Mouse (Mus musculus): Measurements from ENCODE around the gene Sox21. TPM values are rescaled to one million over a fixed set of nuclear protein-coding genes. Genes with fewer than 3 reads are reported as not detected.
A peak's percentile ranks its signal among the peaks of the same experiment; 100 is the strongest.

The Sox21 gene
- 28.5 and 31.1 TPM in 2 replicates for polyA plus RNA-seq (2012; rRNA removed)

DNA sequence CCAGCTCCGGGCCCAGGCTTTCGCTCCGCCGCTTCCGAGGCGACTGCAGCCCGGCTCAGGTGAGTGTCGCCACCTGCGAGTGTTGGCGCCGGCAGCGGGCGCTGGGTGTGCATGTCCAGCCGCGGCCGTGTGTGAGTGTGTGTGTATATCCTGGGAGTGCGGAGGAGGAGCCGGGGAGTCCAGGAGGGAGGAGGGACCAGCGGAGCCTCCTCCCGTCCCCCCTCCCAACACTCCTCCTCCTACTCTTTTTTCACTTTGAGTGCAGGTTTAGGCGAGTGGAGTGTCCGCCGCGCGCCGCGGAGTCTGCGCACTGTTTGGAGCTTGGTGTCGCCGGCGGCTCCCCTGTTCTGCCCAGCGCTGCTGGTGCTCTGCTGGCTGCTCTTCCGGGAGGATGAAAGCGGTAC is at the start of gene Sox21:
Gene Sox21, minus strand, starts transcription at position 145 of the 404 bp plus-strand sequence.
- TF ChIP-seq POLR2A (IDR thresholded peaks at IDR 0.05; ENCODE audit: borderline replicate concordance, extremely low read depth, insufficient read depth, insufficient read length, poor library complexity, severe bottlenecking): peak; percentile 46; the same call in 1 of the 2 replicates
- TF ChIP-seq CTCF (IDR thresholded peaks at IDR 0.05; ENCODE audit: borderline replicate concordance, extremely low read depth, insufficient read depth, insufficient read length): no peak
- peak; percentile 95 for DNase-seq (ENCODE audit: low read depth)

DNA sequence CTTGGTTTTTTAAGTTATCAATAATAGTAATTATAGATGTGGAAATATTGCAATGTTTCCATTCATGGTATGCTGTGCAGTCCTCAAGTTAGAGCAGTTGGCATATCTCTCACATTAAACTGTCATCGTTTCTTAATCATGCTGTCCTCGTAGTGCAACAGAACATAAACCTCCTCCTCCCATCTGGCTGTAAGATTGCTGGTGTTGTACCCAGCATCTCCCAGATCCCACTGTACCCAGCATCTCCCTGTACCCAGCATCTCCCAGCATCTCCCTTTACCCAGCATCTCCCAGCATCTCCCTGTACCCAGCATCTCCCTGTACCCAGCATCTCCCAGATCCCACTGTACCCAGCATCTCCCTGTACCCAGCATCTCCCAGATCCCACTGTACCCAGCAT is 49.3 kb upstream of the Sox21 start:
- TF ChIP-seq CTCF (IDR thresholded peaks at IDR 0.05; ENCODE audit: borderline replicate concordance, extremely low read depth, insufficient read depth, insufficient read length) (no peak), POLR2A (IDR thresholded peaks at IDR 0.05; ENCODE audit: borderline replicate concordance, extremely low read depth, insufficient read depth, insufficient read length, poor library complexity, severe bottlenecking) (no peak)
- DNase-seq (ENCODE audit: low read depth): no peak

DNA sequence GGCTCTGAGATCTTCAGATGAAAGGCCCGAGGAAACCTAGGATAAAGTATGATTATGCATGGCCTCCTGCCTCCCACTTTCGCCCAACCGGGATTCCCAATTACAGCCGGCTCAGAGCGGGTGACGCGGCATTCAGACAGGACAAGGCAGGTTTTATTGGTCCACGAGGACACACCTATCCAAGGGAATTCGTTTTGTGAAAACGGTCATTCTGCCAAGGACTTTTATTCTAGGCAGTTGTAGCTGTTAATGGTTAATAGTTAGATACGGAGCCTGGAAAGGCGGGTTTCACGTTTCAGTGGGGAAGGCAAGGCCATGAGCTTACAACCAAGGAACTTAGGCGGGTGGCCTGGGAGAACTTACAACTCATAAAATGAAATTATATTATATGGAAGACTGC is 46.1 kb upstream of the Sox21 start:
- TF ChIP-seq POLR2A (IDR thresholded peaks at IDR 0.05; ENCODE audit: borderline replicate concordance, extremely low read depth, insufficient read depth, insufficient read length, poor library complexity, severe bottlenecking) (no peak), CTCF (IDR thresholded peaks at IDR 0.05; ENCODE audit: borderline replicate concordance, extremely low read depth, insufficient read depth, insufficient read length) (no peak)
- no peak for DNase-seq (ENCODE audit: low read depth)

DNA sequence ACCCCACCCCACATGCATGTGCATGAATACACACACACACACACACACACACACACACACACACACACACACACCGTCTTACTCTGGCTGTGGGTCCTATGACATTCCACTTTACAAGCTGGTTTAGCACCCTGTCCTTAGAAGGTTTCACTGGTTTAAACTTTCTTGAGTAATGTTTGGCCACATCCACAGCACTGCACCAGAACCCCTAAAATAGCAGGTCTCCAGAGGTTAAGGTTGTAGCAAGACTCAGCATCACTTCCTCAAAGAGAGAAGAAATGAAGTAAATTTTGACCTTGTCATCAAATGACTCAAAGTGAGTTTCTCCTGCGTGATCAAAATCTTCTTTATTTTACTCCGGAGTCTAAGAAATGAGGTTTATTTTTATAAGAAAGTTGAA is 45.4 kb upstream of the Sox21 start:
- no peak for TF ChIP-seq CTCF (IDR thresholded peaks at IDR 0.05; ENCODE audit: borderline replicate concordance, extremely low read depth, insufficient read depth, insufficient read length)

DNA sequence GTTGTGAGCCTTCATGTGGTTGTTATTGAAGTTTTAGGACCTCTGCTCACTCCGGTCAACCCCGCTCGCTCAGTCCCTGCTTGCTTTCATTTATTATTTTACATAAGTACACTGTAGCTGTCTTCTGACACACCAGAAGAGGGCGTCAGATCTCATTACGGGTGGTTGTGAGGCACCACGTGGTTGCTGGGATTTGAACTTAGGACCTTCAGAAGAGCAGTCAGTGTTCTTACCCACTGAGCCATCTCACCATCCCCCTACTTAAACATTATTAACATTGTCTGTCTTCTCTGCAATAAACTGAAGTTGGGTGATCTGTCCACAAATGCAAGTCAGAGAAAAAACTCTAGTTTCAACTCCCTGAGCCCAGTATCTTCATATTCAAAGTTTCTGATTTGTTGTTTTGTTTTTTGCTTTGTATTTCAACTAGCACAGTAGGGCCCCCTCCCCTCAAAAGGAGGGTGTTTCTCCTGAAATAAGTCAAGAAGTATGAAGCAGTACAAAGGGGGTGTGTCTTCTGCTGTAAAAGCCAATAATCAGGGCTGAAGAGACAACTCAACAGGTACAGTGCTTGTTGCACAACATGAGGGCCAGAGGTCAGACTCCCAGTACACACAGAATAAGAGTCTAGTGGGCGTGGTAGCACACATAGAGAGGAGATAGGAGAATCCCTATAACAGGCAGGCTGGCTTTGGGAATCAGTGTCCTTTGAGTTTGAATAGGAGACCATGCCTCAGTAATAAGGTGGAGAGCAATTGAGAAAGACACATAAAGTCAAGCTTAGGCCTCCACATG is 41.1 kb upstream of the Sox21 start:
- no peak for DNase-seq (ENCODE audit: low read depth)
- TF ChIP-seq CTCF (IDR thresholded peaks at IDR 0.05; ENCODE audit: borderline replicate concordance, extremely low read depth, insufficient read depth, insufficient read length) (no peak), POLR2A (IDR thresholded peaks at IDR 0.05; ENCODE audit: borderline replicate concordance, extremely low read depth, insufficient read depth, insufficient read length, poor library complexity, severe bottlenecking) (no peak)

More for the DNA sequence above, 45.4 kb upstream of the Sox21 start:
- no peak for DNase-seq (ENCODE audit: low read depth)

DNA sequence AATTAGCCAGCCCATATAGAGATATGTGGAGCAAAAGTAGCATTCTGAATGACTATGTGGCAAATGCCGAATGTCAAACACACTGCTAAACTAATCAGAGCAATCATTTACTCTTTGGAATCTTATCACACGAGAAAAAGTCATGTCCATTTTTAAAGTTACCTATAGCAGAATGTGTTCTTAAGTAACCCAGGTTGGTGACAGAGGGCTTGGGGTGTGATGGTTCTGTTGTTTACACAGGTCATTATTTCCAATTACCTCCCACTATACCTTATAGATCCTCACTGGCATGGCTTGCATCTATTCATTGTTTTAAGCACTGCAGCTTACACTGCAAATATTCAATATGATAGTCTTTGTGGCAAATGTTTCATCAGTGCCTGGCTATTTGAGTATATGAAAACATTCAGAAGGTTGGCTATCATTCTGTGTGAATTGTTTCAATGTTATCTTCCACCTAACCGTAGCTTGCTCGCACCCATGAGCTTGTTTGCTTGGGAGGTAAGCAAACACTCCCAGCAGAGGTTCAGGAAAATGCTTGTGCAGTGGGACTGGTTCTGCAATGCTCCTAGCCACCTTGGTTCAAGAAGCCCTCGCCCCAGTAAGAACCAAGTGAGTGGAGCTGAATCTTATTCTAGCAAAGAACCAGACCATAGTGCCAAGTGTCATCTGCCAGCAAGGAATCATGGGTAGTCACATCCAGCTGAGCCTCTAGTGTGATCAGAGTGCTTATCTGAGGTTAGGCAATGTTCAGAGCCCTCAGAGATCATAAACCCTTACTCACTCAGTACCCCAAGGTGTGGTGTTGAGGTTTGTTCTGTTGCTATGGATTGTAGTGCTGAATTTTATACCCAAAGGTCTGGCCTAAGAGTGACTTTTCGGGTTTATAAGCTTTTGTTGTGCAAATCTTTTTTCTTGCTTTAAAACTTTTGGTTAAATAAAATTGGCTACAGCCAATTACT is 36.0 kb upstream of the Sox21 start:
- no peak for DNase-seq (ENCODE audit: low read depth)
- TF ChIP-seq POLR2A (IDR thresholded peaks at IDR 0.05; ENCODE audit: borderline replicate concordance, extremely low read depth, insufficient read depth, insufficient read length, poor library complexity, severe bottlenecking) (no peak), CTCF (IDR thresholded peaks at IDR 0.05; ENCODE audit: borderline replicate concordance, extremely low read depth, insufficient read depth, insufficient read length) (no peak)

DNA sequence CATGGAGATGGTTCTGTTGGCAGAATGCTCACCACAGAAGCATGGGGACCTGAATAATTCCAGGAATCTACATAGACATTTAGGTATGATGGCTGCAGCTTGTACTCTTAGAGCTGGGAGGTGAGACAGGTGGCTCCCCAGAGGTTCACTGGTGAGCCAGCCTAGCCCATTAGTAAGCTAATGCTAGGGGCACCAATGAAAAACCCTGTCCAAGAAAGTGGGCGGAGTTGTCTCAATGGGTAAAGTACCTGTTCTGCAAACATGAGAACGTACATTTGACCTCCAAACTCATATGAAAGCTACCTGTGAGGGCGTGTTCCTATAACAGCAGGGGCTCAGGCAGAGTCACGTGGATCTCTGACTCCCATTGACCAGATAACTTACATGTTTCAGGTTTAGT is 32.0 kb upstream of the Sox21 start:
- no peak for DNase-seq (ENCODE audit: low read depth)
- TF ChIP-seq POLR2A (IDR thresholded peaks at IDR 0.05; ENCODE audit: borderline replicate concordance, extremely low read depth, insufficient read depth, insufficient read length, poor library complexity, severe bottlenecking) (no peak), CTCF (IDR thresholded peaks at IDR 0.05; ENCODE audit: borderline replicate concordance, extremely low read depth, insufficient read depth, insufficient read length) (no peak)

DNA sequence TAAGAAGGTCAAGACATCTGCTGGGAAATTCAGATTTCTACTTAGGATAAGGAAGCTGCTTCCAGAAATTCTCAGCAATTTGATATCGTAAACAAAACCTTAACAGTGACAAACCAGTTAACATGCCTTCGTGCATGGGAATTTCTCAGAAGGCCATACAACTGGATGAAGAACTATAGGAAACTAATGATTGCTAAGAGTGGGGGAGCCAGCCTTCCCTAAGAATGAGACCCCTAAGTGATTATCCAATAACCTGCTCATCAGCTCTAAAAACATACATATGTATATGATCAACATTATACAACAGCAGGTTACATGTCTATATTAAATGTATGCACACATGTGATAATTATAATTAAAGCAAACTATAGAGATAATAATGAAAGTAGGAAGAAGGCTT is 29.8 kb upstream of the Sox21 start, which contains the start of gene Gm9376:
Gene Gm9376, plus strand, starts transcription at position 301 of the 400 bp plus-strand sequence.
- TF ChIP-seq CTCF (IDR thresholded peaks at IDR 0.05; ENCODE audit: borderline replicate concordance, extremely low read depth, insufficient read depth, insufficient read length) (no peak), POLR2A (IDR thresholded peaks at IDR 0.05; ENCODE audit: borderline replicate concordance, extremely low read depth, insufficient read depth, insufficient read length, poor library complexity, severe bottlenecking) (no peak)
- no peak for DNase-seq (ENCODE audit: low read depth)

DNA sequence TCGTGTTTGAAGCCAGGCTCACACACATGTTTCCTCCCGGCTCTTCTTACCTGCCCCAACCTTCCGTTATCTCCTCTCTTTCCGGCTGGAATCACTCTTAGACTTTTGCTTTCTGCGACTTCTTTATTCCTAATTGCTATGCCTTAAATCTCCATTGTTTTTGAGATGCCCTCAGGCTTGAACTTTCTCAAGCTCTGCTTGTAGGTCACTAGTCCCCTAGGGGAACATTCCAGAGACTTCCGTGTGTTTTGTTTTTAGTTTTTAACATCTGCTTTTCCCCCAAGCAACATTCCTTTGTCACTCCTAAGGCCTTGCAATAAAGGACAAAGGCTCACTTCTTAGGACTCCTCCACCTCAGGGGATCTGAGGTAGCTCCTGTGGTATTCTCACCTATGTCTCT is 16.6 kb upstream of the Sox21 start:
- TF ChIP-seq POLR2A (IDR thresholded peaks at IDR 0.05; ENCODE audit: borderline replicate concordance, extremely low read depth, insufficient read depth, insufficient read length, poor library complexity, severe bottlenecking) (no peak), CTCF (IDR thresholded peaks at IDR 0.05; ENCODE audit: borderline replicate concordance, extremely low read depth, insufficient read depth, insufficient read length) (no peak)

DNA sequence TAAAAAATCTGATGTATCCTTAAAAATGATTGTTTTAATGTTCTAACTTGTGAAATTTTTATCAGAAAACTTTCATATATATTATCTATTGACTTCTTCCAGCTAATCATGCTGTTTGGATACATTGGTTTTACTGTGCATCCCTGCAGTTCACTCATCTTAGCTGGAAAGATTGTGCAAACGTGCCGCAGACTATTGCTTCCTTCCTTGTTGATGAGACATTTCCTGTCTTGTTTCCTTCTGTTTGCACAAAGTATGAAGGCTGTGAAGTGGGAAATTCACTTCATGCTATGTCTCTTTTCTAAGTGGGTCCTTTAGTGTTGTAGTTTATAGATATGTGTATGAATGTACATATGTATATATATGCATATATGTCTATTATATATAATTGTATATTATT is 4.6 kb upstream of the Sox21 start:
- DNase-seq (ENCODE audit: low read depth): no peak
- TF ChIP-seq POLR2A (IDR thresholded peaks at IDR 0.05; ENCODE audit: borderline replicate concordance, extremely low read depth, insufficient read depth, insufficient read length, poor library complexity, severe bottlenecking) (no peak), CTCF (IDR thresholded peaks at IDR 0.05; ENCODE audit: borderline replicate concordance, extremely low read depth, insufficient read depth, insufficient read length) (no peak)

More for the DNA sequence above, 16.6 kb upstream of the Sox21 start:
- DNase-seq (ENCODE audit: low read depth): no peak

DNA sequence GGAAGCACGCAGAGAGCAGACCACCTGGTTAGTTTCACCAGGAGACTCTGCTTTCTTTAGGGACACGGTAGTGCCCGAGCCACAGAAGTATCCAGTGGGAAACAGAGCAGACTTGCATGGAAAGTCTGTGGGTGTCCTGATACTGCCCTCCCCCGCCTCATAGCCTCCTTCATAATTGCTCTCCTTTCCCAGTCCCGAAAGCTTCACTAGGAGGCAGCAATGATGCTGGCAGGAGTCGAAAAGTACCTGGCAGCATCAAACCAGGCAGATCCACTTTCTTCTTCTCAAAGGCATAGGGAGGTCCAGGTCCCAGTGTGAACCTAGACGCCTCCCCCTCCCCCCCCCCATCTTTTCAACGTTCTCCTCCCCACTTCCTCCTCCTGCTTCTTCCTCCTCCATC is 2.5 kb upstream of the Sox21 start:
- TF ChIP-seq CTCF (IDR thresholded peaks at IDR 0.05; ENCODE audit: borderline replicate concordance, extremely low read depth, insufficient read depth, insufficient read length) (peak; percentile 20; the same call in 1 of the 2 replicates), POLR2A (IDR thresholded peaks at IDR 0.05; ENCODE audit: borderline replicate concordance, extremely low read depth, insufficient read depth, insufficient read length, poor library complexity, severe bottlenecking) (no peak)
- DNase-seq (ENCODE audit: low read depth): peak; percentile 59

Data from brain, embryonic 14.5 days (tissue).